Mouse (Mus musculus) ES-E14 (cell line): ENCODE results near the gene Gm12248.

Source experiments
- MAFK ChIP-seq: IDR thresholded peaks from 2 replicates; pipeline ENCODE4 v1.6.1; 2014; ENCODE audit warnings: mild to moderate bottlenecking, low read depth, low read length, inconsistent platforms; ENCODE audit not compliant: insufficient read depth
- ZC3H11A ChIP-seq: IDR thresholded peaks from 2 replicates; pipeline ENCODE4 v1.6.1; 2012; ENCODE audit warnings: low read depth, mild to moderate bottlenecking, inconsistent platforms, low read length, borderline replicate concordance

DNA sequence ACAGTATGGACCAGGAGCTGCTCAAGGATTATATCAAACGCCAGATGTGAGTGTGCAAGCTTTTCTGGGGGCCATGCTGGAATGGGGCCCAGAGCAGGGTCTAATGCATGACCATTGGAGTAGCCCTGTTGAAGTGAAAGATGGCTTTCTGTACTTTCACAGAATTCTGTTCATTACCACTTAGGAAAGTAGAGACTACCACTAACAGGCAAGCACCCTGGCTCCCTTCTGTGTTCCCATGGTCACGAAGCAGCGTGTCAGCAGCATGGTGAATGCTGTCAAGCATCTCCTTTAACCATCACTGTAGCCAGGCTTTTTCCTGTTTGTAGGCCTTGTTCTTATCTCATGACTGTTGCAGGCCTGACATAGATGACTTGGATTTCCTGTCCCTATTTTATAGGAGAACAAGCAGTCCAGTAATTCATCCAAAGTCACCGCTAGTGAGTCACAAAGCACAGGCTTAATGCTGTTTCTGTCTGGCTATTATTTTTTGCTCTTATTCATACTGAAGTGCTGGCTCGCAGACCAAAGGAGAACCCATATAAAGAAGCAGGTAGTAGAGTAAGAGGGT, 50.0 kb downstream of the Gm12248 start:
- no peak for TF ChIP-seq MAFK
- TF ChIP-seq ZC3H11A: no peak
